Mouse (Mus musculus): Measurements from ENCODE around the gene Mfsd4a. TPM values are rescaled to one million over a fixed set of nuclear protein-coding genes. Genes with fewer than 3 reads are reported as not detected.

Gene Mfsd4a
- polyA plus RNA-seq (2017; shearing (Covaris generic)), result 100 TPM

DNA sequence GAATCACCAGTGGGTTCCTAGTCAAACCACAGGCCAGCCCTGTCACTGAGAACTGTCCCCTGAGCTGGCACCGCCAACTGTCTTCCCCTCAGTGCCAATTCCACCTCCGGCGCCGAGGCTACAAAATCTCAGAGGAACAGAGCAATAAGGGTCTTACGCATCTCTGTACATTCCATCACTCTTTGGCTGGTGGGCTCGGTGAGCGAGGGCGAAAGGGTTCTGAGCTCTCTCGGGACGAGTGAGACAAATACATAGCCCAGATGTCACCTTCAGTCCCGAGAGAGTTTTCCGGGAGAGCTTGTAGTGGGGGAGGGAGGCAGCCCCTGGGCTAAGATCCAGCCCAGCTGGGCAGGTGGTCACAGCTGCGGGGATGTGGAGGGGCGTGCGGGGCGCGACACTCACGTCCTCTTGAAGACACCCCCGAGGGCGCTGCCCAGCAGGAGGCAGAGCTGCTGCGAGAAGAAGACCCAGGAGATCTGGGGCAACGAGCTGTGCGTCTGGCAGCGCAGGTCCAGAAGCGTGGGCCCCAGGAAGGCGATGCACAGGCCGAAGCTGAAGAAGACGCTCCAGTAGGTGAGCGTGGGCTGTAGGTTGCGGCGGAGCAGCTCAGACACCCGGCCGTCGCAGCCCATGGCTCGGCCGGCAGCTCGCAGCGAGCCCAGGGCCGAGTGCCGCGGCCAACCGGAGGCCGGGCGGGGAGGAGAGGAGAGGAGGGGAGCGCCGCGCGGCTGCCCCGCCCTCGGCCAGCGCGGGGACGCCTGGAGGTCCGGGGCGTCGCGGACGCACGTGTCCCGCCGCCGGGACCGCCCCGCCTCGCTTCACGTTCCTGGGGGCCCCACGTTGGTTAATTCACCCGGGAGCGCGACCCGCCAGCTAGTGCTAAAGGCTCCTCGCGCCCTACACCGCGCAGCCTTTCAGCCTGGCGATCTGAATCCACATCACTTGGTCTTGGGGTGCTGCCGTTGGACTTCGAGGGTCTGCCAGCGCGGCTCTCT is at the start of gene Mfsd4a:
Gene Mfsd4a, minus strand, starts transcription at position 802 of the 995 bp plus-strand sequence.

DNA sequence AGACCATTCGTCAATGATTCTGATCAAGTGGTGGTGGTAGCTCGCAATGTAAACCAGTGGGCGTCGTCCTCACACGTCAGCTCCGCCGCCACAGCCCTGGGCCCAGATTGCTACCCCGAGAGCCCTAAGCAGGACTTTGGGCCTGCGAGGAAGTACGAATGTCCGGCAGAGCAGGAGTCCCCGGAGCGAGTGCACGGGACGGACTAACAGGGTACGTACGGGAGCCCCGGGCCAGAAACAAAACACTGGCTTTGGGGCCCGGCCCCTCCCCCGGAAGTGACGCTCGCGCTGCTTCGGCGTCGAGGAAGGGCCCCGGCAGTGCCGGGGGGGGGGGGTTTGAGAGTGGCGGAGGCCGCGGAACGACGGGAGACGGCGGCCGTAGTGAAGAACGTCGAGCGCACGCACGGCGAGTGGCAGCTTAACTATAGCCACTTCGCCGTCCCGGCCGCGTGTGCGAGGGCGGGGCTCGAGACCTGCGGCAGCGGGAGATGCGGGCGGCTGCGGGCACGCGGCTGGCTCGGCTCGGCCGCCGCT is 60.5 kb downstream of the Mfsd4a start, which contains the start of gene Elk4:
Gene Elk4, plus strand, starts transcription at position 326 of the 534 bp plus-strand sequence.

Other genes starting within 250 kb of the Mfsd4a start
- gene Slc41a1, start 240.6 kb downstream of the Mfsd4a start, polyA plus RNA-seq (2017; shearing (Covaris generic)), result 73.1 TPM
- gene Rab29, start 200.8 kb downstream of the Mfsd4a start, polyA plus RNA-seq (2017; shearing (Covaris generic)), result 17.5 TPM
- 52.6 TPM for gene Nucks1, start 157.5 kb downstream of the Mfsd4a start, polyA plus RNA-seq (2017; shearing (Covaris generic))
- not detected for gene Slc45a3, start 105.1 kb downstream of the Mfsd4a start, polyA plus RNA-seq (2017; shearing (Covaris generic))
- 113 TPM for gene Elk4, start 60.5 kb downstream of the Mfsd4a start, polyA plus RNA-seq (2017; shearing (Covaris generic))
- gene Cdk18, start 71.6 kb upstream of the Mfsd4a start, polyA plus RNA-seq (2017; shearing (Covaris generic)), result not detected
- 0.55 TPM for gene Lemd1, start 123.4 kb upstream of the Mfsd4a start, polyA plus RNA-seq (2017; shearing (Covaris generic))
- gene AC124108.1, start 123.4 kb upstream of the Mfsd4a start, polyA plus RNA-seq (2017; shearing (Covaris generic)), result not detected
- gene Gm10188, start 161.7 kb upstream of the Mfsd4a start, polyA plus RNA-seq (2017; shearing (Covaris generic)), result not detected
- gene Klhdc8a, start 230.6 kb upstream of the Mfsd4a start, polyA plus RNA-seq (2017; shearing (Covaris generic)), result not detected
- 3.8 TPM for gene Nuak2, start 248.1 kb upstream of the Mfsd4a start, polyA plus RNA-seq (2017; shearing (Covaris generic))

Measured in effector memory CD4-positive, alpha-beta T cell, adult 7 months (primary cell).